Mouse (Mus musculus): ENCODE data around the gene Arpc5. TPM values are rescaled to one million over a fixed set of nuclear protein-coding genes. Genes with fewer than 3 reads are reported as not detected.
A peak's percentile ranks its signal among the peaks of the same experiment; 100 is the strongest.

Gene Arpc5
- polyA plus RNA-seq, 1 experiment from 2014 or later, result 195 TPM

DNA sequence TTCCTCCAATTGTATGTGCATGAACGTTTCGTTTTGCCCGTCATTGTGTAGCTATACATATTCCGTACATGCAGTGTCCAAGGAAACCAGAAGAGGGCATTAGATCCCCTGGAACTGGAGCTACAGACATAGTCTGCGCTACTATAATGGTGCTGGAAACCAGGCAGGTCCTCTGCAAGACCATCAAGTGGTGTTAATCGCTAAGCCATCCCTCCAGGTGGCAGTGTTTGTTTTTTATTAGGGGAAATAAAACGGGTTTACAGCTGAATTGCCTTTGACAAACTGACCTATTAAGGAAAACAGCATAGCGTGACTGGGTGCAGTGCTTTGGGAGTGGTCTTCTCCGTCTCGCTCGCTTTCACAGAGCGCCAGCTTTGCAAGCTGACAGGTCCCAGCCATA is 23.9 kb downstream of the Arpc5 start:
- peak; percentile 36 for DNase-seq (ENCODE audit: extremely low spot score, low spot score)
- Histone ChIP-seq H3K4me3 (no peak overlapping the region), H3K27me3 (ENCODE audit: poor library complexity, severe bottlenecking) (no peaks in the 10 kb centered on the region), H3K4me1 (peaks cover 60% of the 10 kb centered on the region), H3K36me3 (replicated peaks) (no peaks in the 10 kb centered on the region), H3K27ac (peak overlapping the region; percentile 66; the same call in 1 of the 2 replicates), H3K9me3 (peaks cover 3% of the 10 kb centered on the region; the same call in 1 of the 2 replicates)
- 34% methylated on average over 12 of the region's 12 CpGs for WGBS

DNA sequence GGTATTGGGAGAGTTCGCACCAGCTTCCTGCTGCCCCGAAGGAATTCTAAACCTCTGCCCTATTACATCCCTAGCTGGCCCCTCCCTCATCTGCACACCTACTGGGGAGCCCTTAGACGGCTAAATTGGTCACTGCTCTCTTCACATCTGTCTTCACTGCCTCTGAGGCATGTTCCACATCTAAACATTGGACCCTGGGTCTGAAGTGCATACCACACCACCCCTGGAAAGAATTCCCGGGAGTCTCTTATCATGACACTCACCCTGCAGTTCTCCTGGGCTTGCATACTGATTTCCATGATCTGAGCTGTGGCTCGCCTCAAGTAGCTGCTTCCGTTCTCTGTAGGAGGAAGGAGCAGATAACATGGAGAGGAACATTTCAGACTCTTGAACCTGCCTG is 24.5 kb downstream of the Arpc5 start:
- Histone ChIP-seq H3K4me3 (no peak overlapping the region), H3K36me3 (replicated peaks) (no peaks in the 10 kb centered on the region), H3K4me1 (peaks cover 60% of the 10 kb centered on the region), H3K27me3 (ENCODE audit: poor library complexity, severe bottlenecking) (no peaks in the 10 kb centered on the region), H3K27ac (peak overlapping the region; percentile 66), H3K9me3 (peaks cover 3% of the 10 kb centered on the region; the same call in 1 of the 2 replicates)
- DNase-seq (ENCODE audit: extremely low spot score, low spot score), result no peak
- WGBS, result 29% methylated on average over 6 of the region's 6 CpGs

DNA sequence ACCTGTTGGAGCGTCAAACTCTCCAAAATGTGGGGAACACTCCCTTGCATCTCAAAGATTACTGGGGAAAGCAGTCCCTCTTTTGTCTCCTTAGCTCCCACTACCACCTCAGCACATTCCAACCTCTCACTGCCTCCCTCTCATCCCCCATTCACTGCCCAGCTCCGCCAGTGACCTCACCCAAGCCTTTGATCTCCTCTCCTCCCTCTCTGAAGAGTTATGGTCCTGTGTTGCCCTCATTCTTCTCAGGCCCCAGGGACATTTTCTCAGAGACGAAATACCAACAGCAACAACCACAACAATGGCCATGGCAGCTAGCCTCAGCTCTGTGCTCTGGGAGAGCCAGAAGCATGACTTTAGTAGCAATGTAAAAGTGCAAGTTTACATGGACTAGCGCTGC is 24.9 kb downstream of the Arpc5 start:
- Histone ChIP-seq H3K9me3 (peaks cover 3% of the 10 kb centered on the region; the same call in 1 of the 2 replicates), H3K4me1 (peaks cover 60% of the 10 kb centered on the region), H3K36me3 (replicated peaks) (no peaks in the 10 kb centered on the region), H3K27ac (peak overlapping the region; percentile 66), H3K4me3 (no peak overlapping the region), H3K27me3 (ENCODE audit: poor library complexity, severe bottlenecking) (no peaks in the 10 kb centered on the region)
- DNase-seq (ENCODE audit: extremely low spot score, low spot score), result peak; percentile 42
- 26% methylated on average over 4 of the region's 4 CpGs for WGBS

DNA sequence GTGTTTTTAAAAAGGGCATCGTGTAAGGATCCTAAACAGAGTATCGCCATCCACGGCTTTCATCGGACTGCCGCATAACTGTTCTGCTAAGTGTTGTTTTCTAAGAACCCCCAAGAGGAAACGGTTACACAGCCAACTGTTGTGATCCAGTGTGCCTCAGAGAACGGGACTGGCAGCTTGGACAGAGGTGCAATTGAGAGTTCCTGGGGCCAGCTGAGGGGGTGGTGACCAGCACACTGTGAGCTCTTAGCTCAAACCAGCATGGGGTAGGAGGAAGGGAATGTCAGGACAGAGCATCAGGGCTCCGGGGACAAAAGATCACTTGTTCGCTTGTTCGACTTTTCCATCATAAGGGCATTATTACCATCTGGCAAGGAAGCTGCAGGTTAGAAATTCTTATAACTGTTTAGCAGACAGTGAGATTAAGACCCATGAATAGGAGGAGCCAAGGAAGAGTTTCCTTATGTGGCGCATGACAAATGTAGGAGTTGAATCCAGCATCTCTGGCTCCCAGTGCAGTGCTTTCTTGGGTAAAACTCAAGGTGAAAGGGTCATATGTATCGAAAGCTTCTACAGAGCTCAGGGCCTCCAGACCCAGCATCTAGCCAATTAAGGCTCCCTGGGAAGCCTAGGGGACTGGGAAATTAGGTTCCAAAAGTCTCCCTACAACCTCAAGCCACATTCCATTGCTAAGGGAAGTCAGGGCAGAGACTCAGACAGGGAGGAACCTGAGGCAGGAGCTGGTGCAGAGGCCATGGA is 26.6 kb downstream of the Arpc5 start:
- WGBS, result 14% methylated on average over 12 of the region's 12 CpGs
- Histone ChIP-seq H3K27ac (peak overlapping the region; percentile 81), H3K4me3 (peak overlapping the region; percentile 18; the same call in 1 of the 2 replicates), H3K9me3 (peaks cover 3% of the 10 kb centered on the region; the same call in 1 of the 2 replicates), H3K36me3 (replicated peaks) (no peaks in the 10 kb centered on the region), H3K4me1 (peaks cover 54% of the 10 kb centered on the region), H3K27me3 (ENCODE audit: poor library complexity, severe bottlenecking) (no peaks in the 10 kb centered on the region)
- peak; percentile 57 for DNase-seq (ENCODE audit: extremely low spot score, low spot score)

DNA sequence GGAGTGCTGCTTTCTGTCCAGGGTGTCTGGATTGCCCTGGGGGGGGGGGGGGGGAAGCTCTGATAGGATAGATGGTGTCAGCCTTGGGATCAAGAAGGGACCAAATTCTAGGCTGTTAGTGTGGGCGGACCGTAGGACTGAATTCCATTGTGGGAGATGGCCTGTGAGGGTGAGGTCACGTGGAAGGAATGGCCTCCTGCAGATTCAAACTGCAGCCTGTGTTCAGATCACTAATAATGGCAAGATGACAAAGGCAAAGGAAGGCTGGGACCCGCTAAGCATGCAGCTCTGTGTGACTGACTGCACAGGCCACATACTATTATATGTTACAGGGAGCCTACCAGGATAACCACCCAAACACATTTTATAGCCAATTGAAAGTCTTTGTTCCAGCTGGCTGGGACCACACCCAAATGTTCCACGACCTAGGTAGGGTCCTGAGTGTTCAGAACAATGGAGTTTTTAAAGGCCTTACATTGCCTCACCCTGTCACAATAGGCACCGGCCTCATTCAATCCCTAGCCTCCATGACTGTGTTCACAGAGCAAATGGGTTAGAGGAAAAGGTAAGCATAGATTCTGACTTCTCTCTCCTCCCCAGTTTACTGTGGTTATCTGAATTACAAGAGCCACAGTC is 27.3 kb downstream of the Arpc5 start:
- 17% methylated on average over 6 of the region's 6 CpGs for WGBS
- H3K9me3 ChIP-seq, result peaks cover 3% of the 10 kb centered on the region; the same call in 1 of the 2 replicates
- H3K36me3 ChIP-seq (replicated peaks), result no peaks in the 10 kb centered on the region
- H3K4me3 ChIP-seq, result 0 out of 2 replicates have a peak overlapping the region, but pooled peaks have one; percentile 18
- peak overlapping the region; percentile 81 for H3K27ac ChIP-seq
- peaks cover 47% of the 10 kb centered on the region for H3K4me1 ChIP-seq
- DNase-seq (ENCODE audit: extremely low spot score, low spot score), result peak; percentile 63
- no peaks in the 10 kb centered on the region for H3K27me3 ChIP-seq (ENCODE audit: poor library complexity, severe bottlenecking)

DNA sequence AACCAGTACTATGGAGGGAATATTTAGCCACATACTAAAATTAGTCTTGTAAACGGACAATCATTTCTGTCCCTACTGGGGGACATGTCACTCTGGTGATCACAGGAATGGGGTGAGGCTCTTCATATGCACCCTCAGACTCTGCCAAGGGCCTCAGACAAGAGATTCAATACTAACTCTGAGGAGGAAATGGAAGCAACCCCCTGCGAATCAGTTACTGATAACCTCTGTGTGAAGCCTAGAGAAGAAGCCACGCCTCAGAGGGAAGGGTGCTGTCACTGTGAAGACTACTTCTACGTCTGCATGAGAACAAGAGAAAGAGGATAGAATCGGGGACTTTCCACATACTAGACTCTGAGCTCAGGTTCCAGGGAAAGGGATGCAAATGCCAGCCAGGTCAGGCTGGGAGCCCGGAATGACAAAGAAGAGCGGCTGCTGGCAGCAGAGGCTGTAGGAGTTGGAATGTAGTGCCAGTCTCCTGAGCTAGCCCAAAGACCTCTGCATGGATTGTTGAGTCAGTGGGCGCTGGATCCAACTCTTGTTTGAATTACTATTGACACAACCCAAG is 29.4 kb downstream of the Arpc5 start:
- Histone ChIP-seq H3K36me3 (replicated peaks) (no peaks in the 10 kb centered on the region), H3K9me3 (peaks cover 3% of the 10 kb centered on the region; the same call in 1 of the 2 replicates), H3K27ac (peak overlapping the region; percentile 8; the same call in 1 of the 2 replicates), H3K4me3 (no peak overlapping the region), H3K4me1 (peaks cover 57% of the 10 kb centered on the region), H3K27me3 (ENCODE audit: poor library complexity, severe bottlenecking) (0 out of 2 replicates have a peak, but pooled peaks cover 6% of the 10 kb centered on the region)
- WGBS, result 75% methylated on average over 8 of the region's 8 CpGs
- no peak for DNase-seq (ENCODE audit: extremely low spot score, low spot score)

DNA sequence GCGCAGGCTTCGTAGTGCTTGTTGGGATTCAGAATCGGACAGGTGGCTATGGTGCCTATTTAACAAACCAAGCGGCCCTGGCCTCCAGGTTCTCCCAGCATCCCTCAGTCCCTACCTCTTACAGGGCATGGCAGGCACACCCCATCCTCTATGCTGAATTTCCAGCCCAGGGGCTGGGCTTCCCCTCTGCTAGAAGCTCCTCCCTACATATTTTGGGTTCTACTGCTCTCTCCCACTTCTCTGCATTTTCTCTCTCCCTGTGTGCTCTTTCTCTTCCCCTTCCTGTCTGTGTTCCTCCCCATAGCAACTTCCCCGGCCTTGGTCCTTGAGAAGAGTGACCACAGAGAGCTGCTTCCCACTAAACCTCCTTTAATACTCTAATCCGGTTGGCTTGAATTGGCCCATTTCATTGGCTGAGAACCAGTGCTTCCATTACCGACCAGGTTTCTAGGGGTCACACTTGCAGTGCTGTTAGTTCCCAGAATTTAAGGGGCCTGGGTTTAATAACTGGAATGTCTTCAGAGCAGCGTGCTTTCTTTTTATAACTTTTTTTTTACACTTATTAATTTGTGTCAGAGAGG is 30.4 kb downstream of the Arpc5 start:
- Histone ChIP-seq H3K27me3 (ENCODE audit: poor library complexity, severe bottlenecking) (0 out of 2 replicates have a peak, but pooled peaks cover 9% of the 10 kb centered on the region), H3K27ac (no peak overlapping the region), H3K4me3 (no peak overlapping the region), H3K4me1 (peaks cover 56% of the 10 kb centered on the region), H3K36me3 (replicated peaks) (no peaks in the 10 kb centered on the region), H3K9me3 (peaks cover 2% of the 10 kb centered on the region; the same call in 1 of the 2 replicates)
- WGBS, result 84% methylated on average over 8 of the region's 8 CpGs
- no peak for DNase-seq (ENCODE audit: extremely low spot score, low spot score)

DNA sequence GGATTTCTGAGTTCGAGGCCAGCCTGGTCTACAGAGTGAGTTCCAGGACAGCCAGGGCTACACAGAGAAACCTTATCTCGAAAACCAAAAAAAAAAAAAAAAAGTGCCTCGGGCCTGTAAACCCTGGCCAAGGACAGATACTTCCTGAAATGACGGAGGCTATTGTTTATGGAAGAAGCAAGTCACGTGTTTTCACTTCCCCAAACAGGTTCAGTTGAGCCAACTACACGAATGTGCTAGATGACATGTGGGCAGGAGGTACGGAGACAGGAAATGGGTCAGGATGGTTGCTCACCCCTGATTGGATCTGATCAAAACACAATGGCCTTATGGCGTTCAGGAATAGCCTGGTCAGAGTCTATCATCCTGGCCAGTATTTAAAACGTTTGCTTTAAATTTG is 31.8 kb downstream of the Arpc5 start:
- Histone ChIP-seq H3K9me3 (no peaks in the 10 kb centered on the region), H3K4me3 (no peak overlapping the region), H3K27me3 (ENCODE audit: poor library complexity, severe bottlenecking) (0 out of 2 replicates have a peak, but pooled peaks cover 9% of the 10 kb centered on the region), H3K36me3 (replicated peaks) (no peaks in the 10 kb centered on the region), H3K27ac (no peak overlapping the region), H3K4me1 (peaks cover 45% of the 10 kb centered on the region)
- no peak for DNase-seq (ENCODE audit: extremely low spot score, low spot score)
- 79% methylated on average over 9 of the region's 9 CpGs for WGBS

DNA sequence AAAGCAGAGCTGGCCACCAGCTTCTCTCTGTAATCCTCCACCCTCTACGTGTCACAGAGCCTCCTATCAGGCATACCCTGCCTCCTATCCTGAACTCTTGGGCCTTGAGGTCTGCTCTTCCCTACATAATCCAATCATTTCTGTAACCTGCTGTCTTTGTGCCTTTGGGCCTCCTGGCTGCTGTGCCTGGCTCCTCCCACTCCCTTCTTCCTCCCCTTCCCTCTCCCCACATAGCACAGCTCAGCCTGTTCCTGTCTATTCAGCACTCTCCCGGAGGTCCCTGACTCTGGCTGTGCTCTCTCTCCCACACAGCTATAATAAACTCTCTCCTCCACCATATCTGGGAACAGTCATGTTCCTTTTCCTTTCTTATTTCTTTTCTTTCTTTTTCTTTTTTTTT is 33.6 kb downstream of the Arpc5 start, which contains the start of gene Ncf2:
Ncf2 (plus strand) TSS at position 298 of the 400 bp plus-strand sequence.
- Histone ChIP-seq H3K4me3 (no peak within 1 kb of the TSS), H3K9me3 (no peaks in the 10 kb centered on the region), H3K36me3 (replicated peaks) (no peaks in the 10 kb centered on the region), H3K4me1 (peaks cover 30% of the 10 kb centered on the region), H3K27me3 (ENCODE audit: poor library complexity, severe bottlenecking) (0 out of 2 replicates have a peak, but pooled peaks cover 9% of the 10 kb centered on the region), H3K27ac (peak within 1 kb of the TSS; percentile 12; the same call in 1 of the 2 replicates)
- no peak for DNase-seq (ENCODE audit: extremely low spot score, low spot score)
- 6% methylated on average over 2 of the region's 2 CpGs for WGBS

DNA sequence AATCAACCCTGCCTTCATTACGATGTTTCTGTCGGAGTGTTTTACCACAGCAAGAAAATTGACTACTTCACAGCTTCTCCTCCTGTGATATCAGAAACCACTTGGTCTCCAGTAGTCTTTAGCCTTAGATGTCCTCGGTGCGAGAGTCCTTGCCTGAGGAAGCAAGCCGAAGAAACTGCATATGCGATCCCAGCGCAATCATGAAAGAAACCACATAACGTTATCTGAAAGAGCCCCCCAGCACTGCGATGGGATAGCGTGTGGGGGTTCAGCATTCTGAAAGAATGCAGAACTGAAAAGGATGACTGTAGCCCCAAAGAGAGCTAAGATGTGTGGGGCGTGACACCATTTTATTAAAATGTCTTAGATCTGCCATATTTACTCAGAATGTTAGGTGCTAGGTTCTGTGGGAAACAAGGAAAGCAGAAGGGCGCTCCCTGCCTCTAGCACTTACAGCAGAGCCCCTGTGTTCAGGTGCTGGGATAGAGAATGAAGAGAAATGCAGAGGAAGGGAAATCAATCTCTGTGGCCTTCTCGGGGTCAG is 34.4 kb downstream of the Arpc5 start:
- no peaks in the 10 kb centered on the region for H3K36me3 ChIP-seq (replicated peaks)
- H3K27me3 ChIP-seq (ENCODE audit: poor library complexity, severe bottlenecking), result 0 out of 2 replicates have a peak, but pooled peaks cover 9% of the 10 kb centered on the region
- H3K9me3 ChIP-seq, result no peaks in the 10 kb centered on the region
- H3K4me1 ChIP-seq, result peaks cover 30% of the 10 kb centered on the region
- H3K27ac ChIP-seq, result no peak overlapping the region
- H3K4me3 ChIP-seq, result no peak overlapping the region
- WGBS, result 91% methylated on average over 13 of the region's 13 CpGs
- no peak for DNase-seq (ENCODE audit: extremely low spot score, low spot score)

DNA sequence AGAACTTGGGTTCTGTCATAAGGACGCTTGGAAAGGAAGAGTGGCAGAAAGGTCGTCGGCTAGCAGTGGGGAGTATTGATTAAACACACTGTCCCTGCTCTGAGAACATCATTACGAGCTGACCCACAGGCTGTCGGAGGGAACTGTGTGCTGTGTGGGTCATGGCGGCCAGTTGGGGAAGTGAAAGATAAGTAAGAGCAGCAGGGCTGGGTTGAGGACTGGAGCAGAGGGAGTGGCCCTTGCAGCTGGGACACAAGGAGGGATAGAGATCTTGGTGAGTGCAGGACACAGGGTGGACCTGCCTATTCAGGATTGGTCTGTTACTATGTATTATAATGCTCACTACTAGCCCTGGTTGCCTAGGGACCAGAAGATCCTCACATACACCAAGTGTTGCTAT is 38.6 kb downstream of the Arpc5 start:
- WGBS, result 93% methylated on average over 6 of the region's 6 CpGs
- Histone ChIP-seq H3K27ac (no peak overlapping the region), H3K27me3 (ENCODE audit: poor library complexity, severe bottlenecking) (0 out of 2 replicates have a peak, but pooled peaks cover 9% of the 10 kb centered on the region), H3K36me3 (replicated peaks) (no peaks in the 10 kb centered on the region), H3K4me1 (peaks cover 33% of the 10 kb centered on the region), H3K4me3 (no peak overlapping the region), H3K9me3 (no peaks in the 10 kb centered on the region)
- DNase-seq (ENCODE audit: extremely low spot score, low spot score), result no peak

Data from forebrain, embryonic 10.5 days (tissue).